Mouse (Mus musculus) embryonic facial prominence, embryonic 15.5 days (tissue): ENCODE measurements around the gene Ranbp1. TPM values are rescaled to one million over a fixed set of nuclear protein-coding genes. Genes with fewer than 3 reads are reported as not detected.
"Not testable (repeated sequence)": the region's sequence is repeated elsewhere in the genome, so short reads cannot be mapped to it uniquely, and the experiment has no call there.

Experiments used
- ATAC-seq: fragments of 200-750 bp; cut with Nextera tagmentation; 2 replicates; pipeline ENCODE4 v1.8.0; 2017; ENCODE audit warnings: low read depth, moderate TSS enrichment; ENCODE audit not compliant: insufficient number of reproducible peaks, low FRiP score, low TSS enrichment
- H3K27ac ChIP-seq: fragments of 300-500 bp; sonication (generic); replicated peaks from 2 replicates; pipeline ENCODE4 v1.5.1; 2015; ENCODE audit warnings: mild to moderate bottlenecking, inconsistent platforms
- H3K27me3 ChIP-seq: fragments of 300-500 bp; sonication (generic); 2 replicates; pipeline ENCODE4 v1.6.1; 2015; ENCODE audit warnings: inconsistent platforms
- H3K36me3 ChIP-seq: fragments of 300-500 bp; sonication (generic); 2 replicates; pipeline ENCODE4 v1.6.1; 2015; ENCODE audit warnings: mild to moderate bottlenecking, inconsistent platforms
- H3K4me1 ChIP-seq: fragments of 300-500 bp; sonication (generic); 2 replicates; pipeline ENCODE4 v1.6.1; 2015; ENCODE audit warnings: inconsistent platforms
- H3K4me2 ChIP-seq: fragments of 300-500 bp; sonication (generic); replicated peaks from 2 replicates; pipeline ENCODE4 v1.6.1; 2015; ENCODE audit warnings: mild to moderate bottlenecking, inconsistent platforms
- H3K4me3 ChIP-seq: fragments of 300-500 bp; sonication (generic); replicated peaks from 2 replicates; pipeline ENCODE4 v1.5.1; 2015; ENCODE audit warnings: mild to moderate bottlenecking, inconsistent platforms
- H3K9ac ChIP-seq: fragments of 300-500 bp; sonication (generic); 2 replicates; pipeline ENCODE4 v1.6.1; 2015; ENCODE audit warnings: inconsistent platforms
- H3K9me3 ChIP-seq: fragments of 300-500 bp; sonication (generic); replicated peaks from 2 replicates; pipeline ENCODE4 v1.6.1; 2016; ENCODE audit warnings: inconsistent platforms
- WGBS: fragments of 180-500 bp; shearing (Covaris S2); methylation state at CpG from one replicate; pipeline ENCODE4 v1.1.7; 2015; 5-methylcytosine and 5-hydroxymethylcytosine counted together
- polyA plus RNA-seq: library from polyadenylated mRNA; unstranded; fragments of >200 nt; fragmentation: Nextera tagmentation; extraction: Ambion mirVana; gene quantifications from 2 replicates; pipeline ENCODE4 v1.2.1, GENCODE M21; 2015

Ranbp1 gene
- polyA plus RNA-seq, result 450 and 466 TPM in 2 replicates

DNA sequence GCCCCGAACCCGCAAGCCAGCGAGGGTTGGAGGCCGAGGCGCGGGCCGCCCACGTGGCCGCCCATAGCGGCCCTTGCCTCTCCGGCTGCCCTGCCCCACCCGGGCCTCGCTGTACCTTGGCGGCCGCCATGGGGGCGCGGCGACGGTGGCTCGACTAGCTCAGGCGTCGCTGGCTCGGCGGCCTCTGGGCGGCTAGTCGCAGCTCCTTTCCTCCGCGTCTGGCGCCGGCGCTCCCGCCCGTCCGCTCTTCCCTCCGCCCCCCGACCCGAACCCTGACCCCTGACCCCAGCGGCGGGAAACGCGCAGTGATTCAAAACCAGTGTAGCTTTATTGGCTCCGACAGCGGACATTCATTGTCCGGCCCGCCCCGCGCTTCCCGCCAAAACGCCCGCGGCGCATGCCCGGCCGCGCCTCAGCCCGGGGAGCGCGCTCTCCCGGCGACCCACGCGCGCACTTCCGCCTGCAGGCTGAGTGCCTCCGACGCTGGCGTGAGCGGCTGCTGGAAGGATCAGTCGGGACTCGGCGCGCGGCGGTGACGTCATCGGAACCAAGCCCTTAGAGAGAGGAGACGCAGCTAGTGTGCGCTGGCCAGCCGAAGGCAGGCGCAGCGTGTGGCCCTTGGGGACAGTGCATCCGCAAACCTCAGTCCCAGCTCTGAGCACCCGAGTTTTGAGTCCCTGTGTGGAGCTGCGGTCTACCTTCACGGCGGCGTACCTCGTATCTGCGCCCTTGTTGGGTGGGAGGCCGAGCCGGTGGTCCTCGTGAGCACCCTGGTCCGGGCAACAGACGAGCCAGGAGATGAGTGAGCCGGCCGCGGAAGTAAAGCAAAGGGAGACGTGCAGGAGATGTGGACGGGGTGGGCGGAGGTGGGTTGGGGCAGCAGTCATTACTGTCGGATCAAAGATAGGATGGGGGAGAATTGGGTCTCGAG is at the start of gene Ranbp1, which contains the start of gene Trmt2a:
Ranbp1 (minus strand) TSS at position 300 of the 931 bp plus-strand sequence.
Trmt2a (plus strand) TSS at position 247 of the 931 bp plus-strand sequence.
- peak within 1 kb of the TSS; percentile 80 for H3K9ac ChIP-seq
- H3K27ac ChIP-seq, result peak within 1 kb of the TSS; percentile 96
- no peaks in the 10 kb centered on the region for H3K9me3 ChIP-seq
- H3K36me3 ChIP-seq, result peaks cover 64% of the 10 kb centered on the region
- no peaks in the 10 kb centered on the region for H3K27me3 ChIP-seq
- peak; percentile 93 for ATAC-seq
- under 1% methylated on average over 96 of the region's 102 CpGs for WGBS
- peak within 1 kb of the TSS; percentile 84 for H3K4me2 ChIP-seq
- H3K4me3 ChIP-seq, result peak within 1 kb of the TSS; percentile 67
- peaks cover 39% of the 10 kb centered on the region for H3K4me1 ChIP-seq

DNA sequence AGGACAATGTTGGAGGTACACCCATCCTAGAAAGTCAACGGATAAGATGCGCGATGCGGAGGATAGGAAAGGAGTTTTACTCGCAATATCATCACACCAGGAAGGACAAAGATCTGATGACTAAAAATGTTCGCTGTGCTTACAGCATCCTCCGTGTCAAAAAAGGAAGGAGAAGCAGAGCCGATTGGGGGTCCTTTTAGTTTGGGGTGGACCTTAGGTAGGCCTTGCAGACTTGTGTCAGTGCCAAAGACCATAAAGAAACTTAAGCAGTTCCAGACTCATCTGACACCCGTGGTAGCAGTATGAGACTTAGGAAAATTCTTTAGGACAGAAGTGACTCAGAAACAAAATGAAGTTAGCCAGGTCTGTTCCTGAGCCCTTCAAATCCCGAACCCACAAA is 41.1 kb upstream of the Ranbp1 start:
- Histone ChIP-seq H3K4me3 (peak overlapping the region; percentile 74), H3K4me2 (peak overlapping the region; percentile 85), H3K27ac (peak overlapping the region; percentile 79), H3K4me1 (peaks cover 22% of the 10 kb centered on the region), H3K9ac (0 out of 2 replicates have a peak overlapping the region, but pooled peaks have one; percentile 9)
- H3K36me3 ChIP-seq, H3K9me3 ChIP-seq, H3K27me3 ChIP-seq, ATAC-seq: not testable (repeated sequence)
- WGBS, result 3% methylated on average over 10 of the region's 10 CpGs

DNA sequence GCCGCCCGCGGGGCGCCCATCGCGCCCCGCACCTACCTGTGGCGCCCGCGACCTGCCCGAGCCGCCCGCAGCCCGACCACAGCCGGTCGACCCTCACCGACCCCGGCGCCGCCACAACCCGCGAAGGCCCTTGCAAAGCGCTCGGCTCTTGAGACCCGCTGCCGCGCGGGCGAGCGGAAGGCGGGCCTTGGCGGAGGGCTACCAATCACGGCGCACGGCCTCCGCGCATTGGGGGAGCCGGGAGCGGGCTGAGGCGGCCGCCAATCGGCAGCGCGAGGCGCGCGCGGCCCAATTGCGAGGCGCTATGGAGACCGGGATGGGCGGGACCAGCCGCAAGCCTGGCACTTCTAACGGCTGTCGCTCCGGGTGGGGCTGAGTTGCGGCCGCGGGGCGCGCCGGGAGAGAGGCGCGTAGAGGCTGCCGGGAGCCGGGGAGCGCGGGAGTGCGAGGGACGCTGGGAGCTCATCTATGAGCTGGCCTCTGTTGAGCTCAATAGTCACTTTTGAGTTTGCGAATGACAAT is 40.6 kb upstream of the Ranbp1 start, which contains the start of gene Dgcr8:
Dgcr8 (minus strand) TSS at position 180 of the 522 bp plus-strand sequence.
- no peaks in the 10 kb centered on the region for H3K27me3 ChIP-seq
- no peaks in the 10 kb centered on the region for H3K9me3 ChIP-seq
- under 1% methylated on average over 71 of the region's 71 CpGs for WGBS
- H3K9ac ChIP-seq, result peak within 1 kb of the TSS; percentile 93
- peak within 1 kb of the TSS; percentile 85 for H3K4me2 ChIP-seq
- H3K4me3 ChIP-seq, result peak within 1 kb of the TSS; percentile 74
- peaks cover 9% of the 10 kb centered on the region for H3K36me3 ChIP-seq
- peak within 1 kb of the TSS; percentile 92 for H3K27ac ChIP-seq
- peak; percentile 100 for ATAC-seq
- peaks cover 22% of the 10 kb centered on the region for H3K4me1 ChIP-seq

DNA sequence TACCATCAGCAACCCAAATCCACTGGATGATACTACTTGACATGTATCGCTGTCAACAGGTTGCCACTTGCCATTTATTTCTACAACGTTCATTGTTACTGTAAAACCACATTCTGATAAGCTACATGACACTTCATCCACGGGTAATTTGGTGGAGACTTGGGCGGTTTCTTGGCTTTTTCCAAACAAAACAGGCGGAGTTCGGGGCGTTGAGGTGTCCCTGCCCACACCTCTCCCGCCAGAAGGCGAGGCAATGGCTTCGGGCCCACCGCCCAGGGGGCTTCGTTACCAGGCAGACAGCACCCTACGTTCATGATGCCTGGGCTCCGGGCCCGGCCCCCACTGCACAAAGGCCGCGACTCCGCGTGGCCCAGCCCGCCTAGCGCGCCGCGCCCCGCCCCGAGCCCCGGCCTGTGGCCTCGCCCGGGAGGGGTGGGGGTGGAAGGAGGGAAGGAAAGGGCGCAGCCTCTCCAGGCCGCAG is 40.1 kb upstream of the Ranbp1 start:
- H3K4me1 ChIP-seq, result peaks cover 22% of the 10 kb centered on the region
- H3K4me3 ChIP-seq, result peak overlapping the region; percentile 74
- H3K27me3 ChIP-seq, result no peaks in the 10 kb centered on the region
- H3K9me3 ChIP-seq, result no peaks in the 10 kb centered on the region
- peak overlapping the region; percentile 93 for H3K9ac ChIP-seq
- H3K36me3 ChIP-seq, result peaks cover 14% of the 10 kb centered on the region
- ATAC-seq, result peak; percentile 88
- WGBS, result under 1% methylated on average over 29 of the region's 31 CpGs
- peak overlapping the region; percentile 92 for H3K27ac ChIP-seq
- peak overlapping the region; percentile 85 for H3K4me2 ChIP-seq

DNA sequence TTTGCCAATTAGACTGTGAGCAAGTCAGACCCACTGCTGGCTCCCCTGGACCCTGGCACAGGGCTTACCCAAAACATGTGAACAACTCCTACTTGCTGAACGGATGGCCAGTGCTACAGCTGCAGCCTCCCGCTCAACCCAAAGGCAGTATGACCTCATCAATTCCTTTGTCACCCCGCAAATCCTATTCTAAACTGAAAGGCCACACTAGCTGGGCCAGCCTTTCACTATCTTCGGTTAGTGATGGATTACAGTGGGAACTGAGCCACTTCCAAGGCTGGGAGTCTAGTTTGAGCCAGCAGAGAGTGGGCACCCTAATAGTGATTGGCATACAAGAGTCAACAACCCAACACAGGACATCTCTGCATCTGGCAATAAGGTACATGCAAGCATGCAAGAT is 39.6 kb upstream of the Ranbp1 start:
- Histone ChIP-seq H3K27me3 (no peaks in the 10 kb centered on the region), H3K4me1 (peaks cover 22% of the 10 kb centered on the region), H3K9me3 (no peaks in the 10 kb centered on the region), H3K4me2 (peak overlapping the region; percentile 85), H3K9ac (peak overlapping the region; percentile 93), H3K4me3 (peak overlapping the region; percentile 74), H3K36me3 (peaks cover 18% of the 10 kb centered on the region), H3K27ac (peak overlapping the region; percentile 92)
- 1% methylated on average over 4 of the region's 4 CpGs for WGBS
- no peak for ATAC-seq

DNA sequence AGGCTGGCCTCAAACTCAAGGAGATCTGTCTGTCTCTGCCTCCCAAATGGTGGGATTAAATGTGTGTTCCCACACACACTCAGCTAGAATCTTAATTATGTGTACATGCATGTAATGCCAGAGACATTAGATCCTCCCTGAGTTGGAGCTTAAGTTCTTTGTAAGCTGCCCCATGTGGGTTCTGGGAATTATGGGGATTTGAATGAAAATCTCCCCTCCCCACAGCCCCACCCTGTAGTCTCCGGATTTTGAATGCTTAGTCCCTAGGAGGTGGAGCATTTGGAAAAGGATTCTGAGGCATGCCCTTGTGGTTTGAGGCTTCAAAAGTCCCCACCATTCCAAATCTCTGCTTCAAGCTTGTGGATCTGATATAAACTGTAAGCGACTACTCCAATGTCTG is 26.6 kb upstream of the Ranbp1 start:
- no peaks in the 10 kb centered on the region for H3K9me3 ChIP-seq

DNA sequence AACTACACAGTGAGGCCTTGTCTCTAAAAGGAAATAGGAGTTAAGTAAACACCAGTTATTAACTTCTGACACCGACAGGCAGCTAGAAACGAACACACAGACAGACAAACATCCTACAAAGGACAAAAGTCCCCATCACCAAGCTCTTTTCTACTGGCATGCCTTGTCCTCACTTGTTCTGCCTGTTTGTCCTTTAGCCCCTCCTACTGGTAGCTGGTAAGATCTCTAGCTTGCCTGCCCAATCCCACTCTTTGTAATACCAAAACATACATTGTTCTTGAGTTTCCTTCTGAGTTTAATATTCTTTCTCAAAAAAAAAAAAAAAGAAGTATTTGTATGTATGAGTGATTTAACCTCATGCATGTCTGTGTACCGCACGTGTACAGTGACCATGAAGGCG is 19.6 kb upstream of the Ranbp1 start:
- ATAC-seq, result no peak
- H3K4me2 ChIP-seq, result no peak overlapping the region
- no peaks in the 10 kb centered on the region for H3K4me1 ChIP-seq
- H3K4me3 ChIP-seq, result no peak overlapping the region
- H3K9ac ChIP-seq, result no peak overlapping the region
- H3K9me3 ChIP-seq, result no peaks in the 10 kb centered on the region
- no peak overlapping the region for H3K27ac ChIP-seq
- peaks cover 81% of the 10 kb centered on the region for H3K36me3 ChIP-seq
- WGBS, result 86% methylated on average over 5 of the region's 5 CpGs
- no peaks in the 10 kb centered on the region for H3K27me3 ChIP-seq

More for the DNA sequence above, 26.6 kb upstream of the Ranbp1 start:
- Histone ChIP-seq H3K4me2 (no peak overlapping the region), H3K27ac (no peak overlapping the region), H3K4me3 (no peak overlapping the region), H3K9ac (no peak overlapping the region), H3K27me3 (no peaks in the 10 kb centered on the region), H3K4me1 (no peaks in the 10 kb centered on the region), H3K36me3 (peaks cover 93% of the 10 kb centered on the region)
- WGBS, result 55% methylated on average over 2 of the region's 2 CpGs
- ATAC-seq, result peak; percentile 29; the same call in 1 of the 2 replicates

DNA sequence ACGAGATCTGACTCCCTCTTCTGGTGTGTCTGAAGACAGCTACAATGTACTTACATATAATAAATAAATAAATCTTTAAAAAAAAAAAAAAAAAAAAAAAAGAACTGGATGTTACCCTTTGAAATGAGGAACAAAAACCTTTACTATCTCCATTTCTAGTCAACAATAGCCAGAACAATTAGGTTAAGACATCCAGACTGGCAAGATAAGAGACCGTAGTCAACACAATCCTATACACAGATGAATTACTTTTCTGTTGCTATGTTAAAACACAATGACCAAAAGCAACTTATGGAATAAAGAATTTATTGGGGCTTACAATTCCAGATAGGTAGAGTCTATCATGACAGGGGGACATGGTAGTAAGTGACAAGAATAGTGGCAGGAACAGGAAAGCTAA is 16.5 kb upstream of the Ranbp1 start:
- Histone ChIP-seq H3K4me2 (no peak overlapping the region), H3K4me3 (no peak overlapping the region), H3K9ac (no peak overlapping the region), H3K9me3 (no peaks in the 10 kb centered on the region), H3K27ac (no peak overlapping the region), H3K27me3 (no peaks in the 10 kb centered on the region), H3K36me3 (peaks cover 76% of the 10 kb centered on the region), H3K4me1 (no peaks in the 10 kb centered on the region)
- WGBS, result 82% methylated on average over 2 of the region's 2 CpGs
- no peak for ATAC-seq

DNA sequence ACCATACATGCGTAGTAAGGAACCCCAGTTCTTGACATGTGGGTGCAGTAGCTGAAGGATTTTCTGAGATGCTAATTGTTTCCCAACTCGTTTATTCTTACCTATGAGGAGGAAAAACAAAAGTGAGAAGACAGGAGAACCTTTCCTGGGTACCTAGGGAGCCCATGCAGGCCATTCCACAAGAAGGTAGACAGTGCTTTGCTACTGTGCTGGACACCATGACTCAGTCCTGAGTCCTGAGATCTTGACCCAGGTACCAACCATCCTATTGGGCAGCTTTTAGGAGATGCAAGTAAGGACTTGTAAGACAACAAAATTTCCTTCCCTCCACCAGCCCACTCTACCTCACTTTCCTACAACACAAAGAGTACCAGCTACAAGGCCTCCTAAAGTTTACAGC is 9.7 kb upstream of the Ranbp1 start, which contains the start of gene Gm49776:
Gm49776 (minus strand) TSS at position 101 of the 400 bp plus-strand sequence.
- no peak for ATAC-seq

DNA sequence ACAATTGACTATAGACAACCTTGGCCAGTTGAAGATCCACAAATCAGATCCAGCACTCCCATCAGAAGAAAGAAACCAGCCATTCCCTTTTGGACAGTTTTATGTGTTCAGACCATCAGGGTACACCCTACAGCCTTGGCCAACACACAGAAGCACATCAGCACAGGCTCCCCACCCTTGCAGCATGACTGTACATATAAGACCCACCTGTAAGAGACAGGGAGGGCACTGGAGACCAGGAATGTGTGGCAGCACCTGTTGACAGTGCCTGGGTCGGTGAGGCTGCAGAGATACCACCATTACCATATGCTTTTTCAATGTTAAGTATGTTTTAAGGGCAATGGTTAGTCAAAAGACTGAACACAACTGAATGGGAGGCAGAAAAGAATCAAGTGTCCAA is 5.3 kb upstream of the Ranbp1 start:
- no peaks in the 10 kb centered on the region for H3K9me3 ChIP-seq
- no peaks in the 10 kb centered on the region for H3K27me3 ChIP-seq
- ATAC-seq, result no peak
- no peak overlapping the region for H3K9ac ChIP-seq
- WGBS, result 83% methylated on average over 1 of the region's 1 CpGs
- no peak overlapping the region for H3K4me3 ChIP-seq
- H3K4me1 ChIP-seq, result peaks cover 27% of the 10 kb centered on the region
- no peak overlapping the region for H3K27ac ChIP-seq
- no peak overlapping the region for H3K4me2 ChIP-seq
- H3K36me3 ChIP-seq, result peaks cover 80% of the 10 kb centered on the region

More for the DNA sequence above, 9.7 kb upstream of the Ranbp1 start, which contains the start of gene Gm49776:
- Histone ChIP-seq H3K9ac (no peak within 1 kb of the TSS), H3K36me3 (peaks cover 89% of the 10 kb centered on the region), H3K4me1 (no peaks in the 10 kb centered on the region), H3K4me3 (no peak within 1 kb of the TSS), H3K27me3 (no peaks in the 10 kb centered on the region), H3K4me2 (no peak within 1 kb of the TSS), H3K27ac (no peak within 1 kb of the TSS), H3K9me3 (no peaks in the 10 kb centered on the region)
- WGBS, result 86% methylated on average over 2 of the region's 2 CpGs

DNA sequence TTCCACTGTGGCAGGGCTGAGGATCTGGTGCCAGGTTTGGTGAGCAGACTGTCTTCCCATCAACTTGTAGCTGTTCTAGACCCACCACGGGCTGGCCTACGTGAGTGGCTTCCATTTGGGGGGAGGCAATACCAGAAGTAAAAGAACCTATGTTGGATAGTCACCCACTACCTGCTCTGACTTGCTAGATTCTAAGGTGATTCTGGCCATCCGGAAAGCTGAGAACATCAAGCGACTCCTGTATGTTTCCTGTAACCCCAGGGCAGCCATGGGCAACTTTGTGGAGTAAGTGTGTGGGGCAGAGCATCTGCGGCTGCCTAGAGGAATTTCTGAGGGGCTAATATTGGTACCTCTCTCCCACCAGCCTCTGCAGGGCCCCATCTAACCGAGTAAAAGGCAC is 4.2 kb upstream of the Ranbp1 start:
- no peak for ATAC-seq
- WGBS, result 72% methylated on average over 6 of the region's 6 CpGs

More for the DNA sequence above, 4.2 kb upstream of the Ranbp1 start:
- no peak overlapping the region for H3K9ac ChIP-seq
- no peak overlapping the region for H3K4me2 ChIP-seq
- H3K36me3 ChIP-seq, result peaks cover 70% of the 10 kb centered on the region
- no peak overlapping the region for H3K4me3 ChIP-seq
- H3K27me3 ChIP-seq, result no peaks in the 10 kb centered on the region
- no peaks in the 10 kb centered on the region for H3K9me3 ChIP-seq
- H3K4me1 ChIP-seq, result peaks cover 27% of the 10 kb centered on the region
- H3K27ac ChIP-seq, result no peak overlapping the region
